ENCODE assay signal across 8 mouse cellular contexts in genomic region chr9:69397432-69397759, GRCm38 (mm10). TPM values are rescaled to one million over a fixed set of nuclear protein-coding genes. Genes with fewer than 3 reads are reported as not detected.
DNase-seq lines count a peak whose midpoint lies in the region; ATAC-seq lines count a peak whose summit lies in the region.

No protein-coding gene starts in this region.

- ATAC-seq in kidney, embryonic 15.5 days (replicated peaks; ENCODE audit: low FRiP score): peak; percentile 22; the same call in 1 of the 2 replicates
- peak; percentile 62 for ATAC-seq in intestine, embryonic 14.5 days (replicated peaks; ENCODE audit: low FRiP score, low TSS enrichment, low read depth)
- ATAC-seq in midbrain, embryonic 16.5 days: peak; percentile 72

- H3K27ac ChIP-seq in kidney, embryonic 15.5 days: peak overlapping the region; percentile 97
- H3K27ac ChIP-seq in embryonic facial prominence, embryonic 10.5 days (replicated peaks): peak overlapping the region; percentile 99
- peak overlapping the region; percentile 97 for H3K27ac ChIP-seq in intestine, embryonic 14.5 days (ENCODE audit: low read depth)
- peak overlapping the region; percentile 90 for H3K27ac ChIP-seq in midbrain, embryonic 16.5 days (ENCODE audit: low read length)

- peaks cover 3% of the 10 kb centered on the region; the same call in 1 of the 2 replicates for H3K36me3 ChIP-seq in kidney, embryonic 15.5 days
- peaks cover 3% of the 10 kb centered on the region for H3K36me3 ChIP-seq in embryonic facial prominence, embryonic 10.5 days (replicated peaks)
- peaks cover 5% of the 10 kb centered on the region; the same call in 1 of the 2 replicates for H3K36me3 ChIP-seq in intestine, embryonic 14.5 days (ENCODE audit: control insufficient read depth, insufficient read depth, low read length)
- H3K36me3 ChIP-seq in midbrain, embryonic 16.5 days (ENCODE audit: control insufficient read depth, insufficient read depth, low read length): no peaks in the 10 kb centered on the region

- H3K4me3 ChIP-seq in kidney, embryonic 15.5 days (replicated peaks): peak overlapping the region; percentile 85
- H3K4me3 ChIP-seq in embryonic facial prominence, embryonic 10.5 days: peak overlapping the region; percentile 87
- H3K4me3 ChIP-seq in intestine, embryonic 14.5 days (ENCODE audit: low read depth, low read length): peak overlapping the region; percentile 79
- H3K4me3 ChIP-seq in midbrain, embryonic 16.5 days (ENCODE audit: low read depth, low read length): peak overlapping the region; percentile 66

- H3K9ac ChIP-seq in kidney, embryonic 15.5 days: peak overlapping the region; percentile 92
- peak overlapping the region; percentile 92 for H3K9ac ChIP-seq in intestine, embryonic 14.5 days (ENCODE audit: low read length)
- H3K9ac ChIP-seq in midbrain, embryonic 16.5 days (ENCODE audit: low read depth, low read length): peak overlapping the region; percentile 88

- no peaks in the 10 kb centered on the region for H3K27me3 ChIP-seq in kidney, embryonic 15.5 days
- no peaks in the 10 kb centered on the region for H3K27me3 ChIP-seq in embryonic facial prominence, embryonic 10.5 days (replicated peaks; ENCODE audit: low read depth, poor library complexity, severe bottlenecking)
- no peaks in the 10 kb centered on the region for H3K27me3 ChIP-seq in intestine, embryonic 14.5 days (replicated peaks; ENCODE audit: control insufficient read depth, insufficient read depth, low read length)
- H3K27me3 ChIP-seq in midbrain, embryonic 16.5 days (ENCODE audit: control insufficient read depth, insufficient read depth, low read depth, low read length): no peaks in the 10 kb centered on the region

- DNase-seq in kidney, postnatal 10 days: no peak
- no peak for DNase-seq in embryonic facial prominence, embryonic 10.5 days (ENCODE audit: low spot score)
- DNase-seq in intestine, embryonic 14.5 days (ENCODE audit: low spot score): no peak
- no peak for DNase-seq in spleen, postnatal 14 days (ENCODE audit: low spot score in 2 of 2)
- DNase-seq in layer of hippocampus, postnatal 10 days (ENCODE audit: low spot score in 2 of 2): no peak
- no peak for DNase-seq in urinary bladder, adult 2 months (ENCODE audit: low spot score)

- H3K4me1 ChIP-seq in kidney, embryonic 15.5 days: peaks cover 15% of the 10 kb centered on the region
- H3K4me1 ChIP-seq in embryonic facial prominence, embryonic 10.5 days: peaks cover 10% of the 10 kb centered on the region
- 0 out of 2 replicates have a peak, but pooled peaks cover 3% of the 10 kb centered on the region for H3K4me1 ChIP-seq in intestine, embryonic 14.5 days (replicated peaks; ENCODE audit: control insufficient read depth, insufficient read depth, low read length)
- H3K4me1 ChIP-seq in midbrain, embryonic 16.5 days (ENCODE audit: control insufficient read depth, insufficient read depth, low read length): peaks cover 7% of the 10 kb centered on the region

- no peaks in the 10 kb centered on the region for H3K9me3 ChIP-seq in kidney, embryonic 15.5 days (replicated peaks)
- no peaks in the 10 kb centered on the region for H3K9me3 ChIP-seq in embryonic facial prominence, embryonic 10.5 days
- H3K9me3 ChIP-seq in intestine, embryonic 14.5 days (ENCODE audit: control insufficient read depth, low read length): no peaks in the 10 kb centered on the region
- H3K9me3 ChIP-seq in midbrain, embryonic 16.5 days (replicated peaks; ENCODE audit: control insufficient read depth, low read length, poor library complexity, severe bottlenecking): no peaks in the 10 kb centered on the region

- peak overlapping the region; percentile 91 for H3K4me2 ChIP-seq in kidney, embryonic 15.5 days
- peak overlapping the region; percentile 94 for H3K4me2 ChIP-seq in intestine, embryonic 14.5 days (ENCODE audit: low read length)
- peak overlapping the region; percentile 75 for H3K4me2 ChIP-seq in midbrain, embryonic 16.5 days (ENCODE audit: low read length)

- WGBS in kidney, embryonic 15.5 days: 72% methylated on average over 2 of the region's 2 CpGs
- WGBS in embryonic facial prominence, embryonic 10.5 days: 67% methylated on average over 2 of the region's 2 CpGs
- WGBS in intestine, embryonic 14.5 days: 60% methylated on average over 2 of the region's 2 CpGs
- WGBS in midbrain, embryonic 16.5 days: 65% methylated on average over 2 of the region's 2 CpGs

RNA-seq across cellular contexts. Expression of gene Ice2, which starts 0.3 kb away (rescaled TPM):
- 21.3 and 23.4 TPM in 2 replicates for polyA plus RNA-seq in kidney, embryonic 15.5 days (2015; fragmentation: Nextera tagmentation; extraction: Ambion mirVana)
- 22.5 and 23.0 TPM in 2 replicates for polyA plus RNA-seq in embryonic facial prominence, embryonic 10.5 days (2016; fragmentation: Nextera tagmentation; extraction: Ambion mirVana)
- polyA plus RNA-seq in intestine, embryonic 14.5 days (2014; fragmentation: Nextera tagmentation; extraction: Ambion mirVana): 17.4 and 19.2 TPM in 2 replicates
- 9.8 and 11.7 TPM in 2 replicates for polyA plus RNA-seq in midbrain, embryonic 16.5 days (2015; fragmentation: Nextera tagmentation; extraction: Ambion mirVana)
- 10 to 100 TPM; 10.9 to 13.2 TPM for total RNA-seq in layer of hippocampus, postnatal 10 days (2021)
- 8.0 and 8.5 TPM in 2 replicates for polyA plus RNA-seq in urinary bladder, adult 2 months (2012; rRNA removed)

RNA-seq across cellular contexts. Expression of gene Anxa2, which starts 56.0 kb away (rescaled TPM):
- 567 and 614 TPM in 2 replicates for polyA plus RNA-seq in kidney, embryonic 15.5 days (2015; fragmentation: Nextera tagmentation; extraction: Ambion mirVana)
- polyA plus RNA-seq in embryonic facial prominence, embryonic 10.5 days (2016; fragmentation: Nextera tagmentation; extraction: Ambion mirVana): 112 and 145 TPM in 2 replicates
- 377 and 383 TPM in 2 replicates for polyA plus RNA-seq in intestine, embryonic 14.5 days (2014; fragmentation: Nextera tagmentation; extraction: Ambion mirVana)
- 95.3 and 96.4 TPM in 2 replicates for polyA plus RNA-seq in midbrain, embryonic 16.5 days (2015; fragmentation: Nextera tagmentation; extraction: Ambion mirVana)
- 10 to 100 TPM; 17.7 to 19.2 TPM for total RNA-seq in layer of hippocampus, postnatal 10 days (2021)
- polyA plus RNA-seq in urinary bladder, adult 2 months (2012; rRNA removed): 536 and 671 TPM in 2 replicates

Comparison
In these comparisons a context has a peak if more than half of its experiments do, and no peak if none do; other contexts are left out.
1. ATAC-seq: peak in every context shown above with its lines; median percentile 72 in midbrain, embryonic 16.5 days; 62 in intestine, embryonic 14.5 days; 22 in kidney, embryonic 15.5 days.